Mouse (Mus musculus) T-cell, adult 66 days (primary cell): ENCODE measurements around the gene Zfp551. TPM values are rescaled to one million over a fixed set of nuclear protein-coding genes. Genes with fewer than 3 reads are reported as not detected.

Experiments used
- total RNA-seq, 2 experiments: library from RNA; stranded (reverse); gene quantifications; 3 replicates in 1 of 2; 4 replicates in 1 of 2; pipeline ENCODE4 v1.2.4; 2023

The Zfp551 gene
- 1 to 10 TPM; 4.0 to 5.4 TPM for total RNA-seq

GRCm38 (mm10) chr7:12422245-12422849 lies at the start of gene Zfp551:
Gene Zfp551, minus strand, starts transcription at chr7:12422751.

GRCm38 (mm10) chr7:12369173-12369572 lies 53.4 kb downstream of the Zfp551 start, which contains the start of gene Vmn1r84:
Gene Vmn1r84, minus strand, starts transcription at chr7:12369273.

Other genes with a start within 250 kb of the Zfp551 start
- not detected for gene Vmn1r80, start 233.5 kb downstream of the Zfp551 start, total RNA-seq
- gene Vmn1r81, start 154.5 kb downstream of the Zfp551 start, total RNA-seq, result under 1 TPM; 0.06 to 0.18 TPM
- not detected for gene Vmn1r82, start 122.3 kb downstream of the Zfp551 start, total RNA-seq
- gene Vmn1r83, start 93.3 kb downstream of the Zfp551 start, total RNA-seq, result not detected
- gene Vmn1r84, start 53.5 kb downstream of the Zfp551 start, total RNA-seq, result not detected
- 1 to 10 TPM; 6.3 to 6.9 TPM for gene Zfp606, start 55.5 kb upstream of the Zfp551 start, total RNA-seq
- gene 2900092C05Rik, start 89.8 kb upstream of the Zfp551 start, total RNA-seq, result not detected
- under 1 TPM; 0.06 to 0.09 TPM for gene Vmn2r53, start 186.0 kb upstream of the Zfp551 start, total RNA-seq
- not detected for gene Vmn2r54, start 217.6 kb upstream of the Zfp551 start, total RNA-seq